8 mouse cellular contexts compared by ENCODE assay signal in genomic region chr14:11552521-11553272, GRCm38 (mm10). TPM values are rescaled to one million over a fixed set of nuclear protein-coding genes. Genes with fewer than 3 reads are reported as not detected.
DNase-seq lines count a peak whose midpoint lies in the region; ATAC-seq and TF ChIP-seq lines count a peak whose summit lies in the region.

No protein-coding gene starts in this region.

- H3ac ChIP-seq in myocyte (ENCODE audit: control insufficient read depth, insufficient read length): peak overlapping the region; percentile 64

- ATAC-seq in intestine, embryonic 14.5 days (replicated peaks; ENCODE audit: low FRiP score, low TSS enrichment, low read depth): peak; percentile 21; the same call in 1 of the 2 replicates
- ATAC-seq in limb, embryonic 13.5 days (ENCODE audit: low FRiP score, low read depth): peak; percentile 29; the same call in 1 of the 2 replicates

- H3K4me2 ChIP-seq in intestine, embryonic 14.5 days (ENCODE audit: low read length): peak overlapping the region; percentile 95
- H3K4me2 ChIP-seq in limb, embryonic 13.5 days (replicated peaks): peak overlapping the region; percentile 84
- H3K4me2 ChIP-seq in myocyte (ENCODE audit: low read depth): peak overlapping the region; percentile 91

- H3K9ac ChIP-seq in intestine, embryonic 14.5 days (ENCODE audit: low read length): peak overlapping the region; percentile 92
- peak overlapping the region; percentile 93 for H3K9ac ChIP-seq in limb, embryonic 13.5 days

- no peak for TF ChIP-seq POLR2A in brain, embryonic 14.5 days (IDR thresholded peaks at IDR 0.05; ENCODE audit: borderline replicate concordance, extremely low read depth, insufficient read depth, insufficient read length, poor library complexity, severe bottlenecking)
- TF ChIP-seq POLR2A in myocyte (IDR thresholded peaks at IDR 0.05; ENCODE audit: insufficient read length, low read depth): no peak

- no peak for TF ChIP-seq CTCF in brain, embryonic 14.5 days (IDR thresholded peaks at IDR 0.05; ENCODE audit: borderline replicate concordance, extremely low read depth, insufficient read depth, insufficient read length)

- no peaks in the 10 kb centered on the region for H3K9me3 ChIP-seq in intestine, embryonic 14.5 days (ENCODE audit: control insufficient read depth, low read length)
- H3K9me3 ChIP-seq in limb, embryonic 13.5 days: no peaks in the 10 kb centered on the region

- WGBS in intestine, embryonic 14.5 days: 1% methylated on average over 33 of the region's 33 CpGs
- WGBS in limb, embryonic 13.5 days: under 1% methylated on average over 33 of the region's 33 CpGs

- H3K27me3 ChIP-seq in intestine, embryonic 14.5 days (replicated peaks; ENCODE audit: control insufficient read depth, insufficient read depth, low read length): no peaks in the 10 kb centered on the region
- H3K27me3 ChIP-seq in limb, embryonic 13.5 days: peaks cover 3% of the 10 kb centered on the region; the same call in 1 of the 2 replicates
- no peaks in the 10 kb centered on the region for H3K27me3 ChIP-seq in myocyte (ENCODE audit: control insufficient read depth, insufficient read depth, insufficient read length)

- peak; percentile 34 for DNase-seq in embryo, embryonic 10 days (ENCODE audit: low spot score)
- DNase-seq in embryo, embryonic 10.5 days (ENCODE audit: low spot score): no peak
- DNase-seq in brain, embryonic 14.5 days (ENCODE audit: low read depth): peak; percentile 42
- peak; percentile 30 for DNase-seq in gastrocnemius, postnatal 10 days
- DNase-seq in intestine, embryonic 14.5 days (ENCODE audit: low spot score): peak; percentile 80
- DNase-seq in c-Kit-positive CD71-positive TER-119-positive erythroid progenitor cells, embryonic 14.5 days (ENCODE audit: low spot score): no peak

- peaks cover 20% of the 10 kb centered on the region for H3K4me1 ChIP-seq in intestine, embryonic 14.5 days (replicated peaks; ENCODE audit: control insufficient read depth, insufficient read depth, low read length)
- H3K4me1 ChIP-seq in limb, embryonic 13.5 days: peaks cover 31% of the 10 kb centered on the region

- H3K27ac ChIP-seq in intestine, embryonic 14.5 days (ENCODE audit: low read depth): peak overlapping the region; percentile 98
- H3K27ac ChIP-seq in limb, embryonic 13.5 days: peak overlapping the region; percentile 99

- H3K79me2 ChIP-seq in myocyte (ENCODE audit: control insufficient read depth, insufficient read depth): peaks cover 22% of the 10 kb centered on the region

- no peaks in the 10 kb centered on the region for H3K36me3 ChIP-seq in intestine, embryonic 14.5 days (ENCODE audit: control insufficient read depth, insufficient read depth, low read length)
- H3K36me3 ChIP-seq in limb, embryonic 13.5 days: no peaks in the 10 kb centered on the region
- H3K36me3 ChIP-seq in myocyte (ENCODE audit: control insufficient read depth, insufficient read depth): no peaks in the 10 kb centered on the region

- peak overlapping the region; percentile 78 for H3K4me3 ChIP-seq in intestine, embryonic 14.5 days (ENCODE audit: low read depth, low read length)
- H3K4me3 ChIP-seq in limb, embryonic 13.5 days: peak overlapping the region; percentile 77
- peak overlapping the region; percentile 86 for H3K4me3 ChIP-seq in myocyte

TF ChIP-seq in myocyte, 11 proteins besides CTCF, POLR2A, EP300 and RAD21:
- no peak for TF ChIP-seq POLR2AphosphoS2 (IDR thresholded peaks at IDR 0.05; ENCODE audit: insufficient read length, low read depth)

RNA-seq across cellular contexts. Expression of gene Ptprg, which starts 0.6 kb away (rescaled TPM):
- polyA plus RNA-seq in brain, embryonic 14.5 days (2012; rRNA removed): 28.8 and 48.6 TPM in 2 replicates
- 10 to 100 TPM; 41.8 to 46.7 TPM for total RNA-seq in gastrocnemius, postnatal 10 days (2021)
- 25.1 and 25.8 TPM in 2 replicates for polyA plus RNA-seq in intestine, embryonic 14.5 days (2014; fragmentation: Nextera tagmentation; extraction: Ambion mirVana)
- 36.0 and 38.4 TPM in 2 replicates for polyA plus RNA-seq in limb, embryonic 13.5 days (2015; fragmentation: Nextera tagmentation; extraction: Ambion mirVana)
- 14.4 TPM for polyA plus RNA-seq in myocyte (2012; fragmentation: generic; extraction: Trizol)

Comparison
In these comparisons a context has a peak if more than half of its experiments do, and no peak if none do; other contexts are left out.
1. DNase-seq: peak in embryo, embryonic 10 days (single experiment), brain, embryonic 14.5 days (single experiment), gastrocnemius, postnatal 10 days (single experiment) and intestine, embryonic 14.5 days (single experiment); none in embryo, embryonic 10.5 days (single experiment) and c-Kit-positive CD71-positive TER-119-positive erythroid progenitor cells, embryonic 14.5 days (single experiment).
2. Peak in every context shown above with its lines, with median percentiles within 50 percentile points of each other: H3K4me2 ChIP-seq and H3K4me3 ChIP-seq.